Mouse (Mus musculus): ENCODE measurements at regions not wholly inside any gene's neighbourhood (a gene's known extent, or its start where the extent isn't known, plus 50 kb on each side); places are given as distances from the start of the nearest gene placed in this dataset.

- TF ChIP-seq CTCF (IDR thresholded peaks at IDR 0.05; ENCODE audit: low read depth): no peak
- H3K4me3 ChIP-seq (ENCODE audit: low read length): no peak overlapping the region
- H3K9me3 ChIP-seq (ENCODE audit: low read length): no peaks in the 10 kb centered on the region
- 57% methylated on average over 6 of the region's 6 CpGs for WGBS
- no peaks in the 10 kb centered on the region for H3K4me1 ChIP-seq (ENCODE audit: insufficient read depth, low read length)
- H3K36me3 ChIP-seq (ENCODE audit: insufficient read depth, low read length): no peaks in the 10 kb centered on the region
- H3K27ac ChIP-seq: no peak overlapping the region
- H3K27me3 ChIP-seq (ENCODE audit: insufficient read depth, low read length): no peaks in the 10 kb centered on the region
- DNase-seq (ENCODE audit: low spot score): no peak
- H3K9ac ChIP-seq (replicated peaks; ENCODE audit: low read length): no peak overlapping the region
- H3K4me2 ChIP-seq (ENCODE audit: low read depth, low read length): no peak overlapping the region
- no peak for ATAC-seq
Measured at GRCm38 (mm10) chr12:28999963-29000451, 248.4 kb downstream of the Eipr1 start.

- Histone ChIP-seq H3K27ac (no peak overlapping the region), H3K4me2 (ENCODE audit: low read depth, low read length) (0 out of 2 replicates have a peak overlapping the region, but pooled peaks have one; percentile 18)
- ATAC-seq: peak; percentile 76
Measured at GRCm38 (mm10) chr12:29004504-29004903, 252.9 kb downstream of the Eipr1 start.

GRCm38 (mm10) chr12:29014601-29015000, 263.0 kb downstream of the Eipr1 start:
- H3K27me3 ChIP-seq (ENCODE audit: insufficient read depth, low read length): no peaks in the 10 kb centered on the region
- no peak overlapping the region for H3K4me3 ChIP-seq (ENCODE audit: low read length)
- ATAC-seq (no peak), DNase-seq (ENCODE audit: low spot score) (no peak)
- no peak overlapping the region for H3K4me2 ChIP-seq (ENCODE audit: low read depth, low read length)
- H3K9me3 ChIP-seq (ENCODE audit: low read length): no peaks in the 10 kb centered on the region
- 90% methylated on average over 9 of the region's 9 CpGs for WGBS
- no peaks in the 10 kb centered on the region for H3K36me3 ChIP-seq (ENCODE audit: insufficient read depth, low read length)
- H3K27ac ChIP-seq: no peak overlapping the region
- no peak overlapping the region for H3K9ac ChIP-seq (replicated peaks; ENCODE audit: low read length)
- H3K4me1 ChIP-seq (ENCODE audit: insufficient read depth, low read length): no peaks in the 10 kb centered on the region
- no peak for TF ChIP-seq CTCF (IDR thresholded peaks at IDR 0.05; ENCODE audit: low read depth)

More at GRCm38 (mm10) chr12:29004504-29004903, 252.9 kb downstream of the Eipr1 start:
- Histone ChIP-seq H3K4me1 (ENCODE audit: insufficient read depth, low read length) (no peaks in the 10 kb centered on the region), H3K9me3 (ENCODE audit: low read length) (no peaks in the 10 kb centered on the region), H3K36me3 (ENCODE audit: insufficient read depth, low read length) (no peaks in the 10 kb centered on the region), H3K4me3 (ENCODE audit: low read length) (no peak overlapping the region), H3K9ac (replicated peaks; ENCODE audit: low read length) (no peak overlapping the region), H3K27me3 (ENCODE audit: insufficient read depth, low read length) (no peaks in the 10 kb centered on the region)
- WGBS: 59% methylated on average over 13 of the region's 13 CpGs
- DNase-seq (ENCODE audit: low spot score): peak; percentile 70
- TF ChIP-seq CTCF (IDR thresholded peaks at IDR 0.05; ENCODE audit: low read depth): no peak

- TF ChIP-seq CTCF (IDR thresholded peaks at IDR 0.05; ENCODE audit: low read depth): no peak
- Histone ChIP-seq H3K4me1 (ENCODE audit: insufficient read depth, low read length) (no peaks in the 10 kb centered on the region), H3K27me3 (ENCODE audit: insufficient read depth, low read length) (no peaks in the 10 kb centered on the region), H3K4me2 (ENCODE audit: low read depth, low read length) (no peak overlapping the region), H3K9me3 (ENCODE audit: low read length) (no peaks in the 10 kb centered on the region), H3K9ac (replicated peaks; ENCODE audit: low read length) (no peak overlapping the region), H3K4me3 (ENCODE audit: low read length) (no peak overlapping the region), H3K27ac (no peak overlapping the region), H3K36me3 (ENCODE audit: insufficient read depth, low read length) (no peaks in the 10 kb centered on the region)
- DNase-seq (ENCODE audit: low spot score): peak; percentile 44
- peak; percentile 69 for ATAC-seq
- 39% methylated on average over 10 of the region's 10 CpGs for WGBS
Measured at GRCm38 (mm10) chr12:29015200-29015862, 263.7 kb downstream of the Eipr1 start.

- Histone ChIP-seq H3K4me2 (ENCODE audit: low read depth, low read length) (no peak overlapping the region), H3K27me3 (ENCODE audit: insufficient read depth, low read length) (no peaks in the 10 kb centered on the region), H3K27ac (no peak overlapping the region), H3K36me3 (ENCODE audit: insufficient read depth, low read length) (no peaks in the 10 kb centered on the region), H3K4me3 (ENCODE audit: low read length) (no peak overlapping the region), H3K4me1 (ENCODE audit: insufficient read depth, low read length) (no peaks in the 10 kb centered on the region), H3K9me3 (ENCODE audit: low read length) (no peaks in the 10 kb centered on the region), H3K9ac (replicated peaks; ENCODE audit: low read length) (no peak overlapping the region)
- 78% methylated on average over 5 of the region's 5 CpGs for WGBS
- no peak for DNase-seq (ENCODE audit: low spot score)
- no peak for ATAC-seq
- no peak for TF ChIP-seq CTCF (IDR thresholded peaks at IDR 0.05; ENCODE audit: low read depth)
Measured at GRCm38 (mm10) chr12:29021152-29021551, 269.5 kb downstream of the Eipr1 start.

GRCm38 (mm10) chr12:29028171-29028570, 276.6 kb downstream of the Eipr1 start:
- Histone ChIP-seq H3K9ac (replicated peaks; ENCODE audit: low read length) (no peak overlapping the region), H3K36me3 (ENCODE audit: insufficient read depth, low read length) (no peaks in the 10 kb centered on the region), H3K27me3 (ENCODE audit: insufficient read depth, low read length) (no peaks in the 10 kb centered on the region), H3K9me3 (ENCODE audit: low read length) (no peaks in the 10 kb centered on the region), H3K4me1 (ENCODE audit: insufficient read depth, low read length) (no peaks in the 10 kb centered on the region), H3K4me3 (ENCODE audit: low read length) (no peak overlapping the region), H3K4me2 (ENCODE audit: low read depth, low read length) (no peak overlapping the region), H3K27ac (no peak overlapping the region)
- no peak for TF ChIP-seq CTCF (IDR thresholded peaks at IDR 0.05; ENCODE audit: low read depth)
- ATAC-seq: no peak
- no peak for DNase-seq (ENCODE audit: low spot score)
- WGBS: 65% methylated on average over 3 of the region's 3 CpGs

GRCm38 (mm10) chr12:29029461-29029860, 277.9 kb downstream of the Eipr1 start:
- Histone ChIP-seq H3K27me3 (ENCODE audit: insufficient read depth, low read length) (no peaks in the 10 kb centered on the region), H3K4me2 (ENCODE audit: low read depth, low read length) (no peak overlapping the region), H3K36me3 (ENCODE audit: insufficient read depth, low read length) (no peaks in the 10 kb centered on the region), H3K9ac (replicated peaks; ENCODE audit: low read length) (no peak overlapping the region), H3K9me3 (ENCODE audit: low read length) (no peaks in the 10 kb centered on the region), H3K4me3 (ENCODE audit: low read length) (no peak overlapping the region), H3K27ac (no peak overlapping the region), H3K4me1 (ENCODE audit: insufficient read depth, low read length) (no peaks in the 10 kb centered on the region)
- ATAC-seq (peak; percentile 47; the same call in 1 of the 2 replicates), DNase-seq (ENCODE audit: low spot score) (peak; percentile 31)
- WGBS: 33% methylated on average over 7 of the region's 7 CpGs
- no peak for TF ChIP-seq CTCF (IDR thresholded peaks at IDR 0.05; ENCODE audit: low read depth)
